Mouse (Mus musculus) thymus, adult 2 months (tissue): Measurements from ENCODE around the gene Cdc42ep1. TPM values are rescaled to one million over a fixed set of nuclear protein-coding genes. Genes with fewer than 3 reads are reported as not detected.
A peak's percentile ranks its signal among the peaks of the same experiment; 100 is the strongest.

Source experiments
- DNase-seq: peaks from one replicate; pipeline ENCODE4 v3.0.0; 2021
- H3K27ac ChIP-seq: fragments of 200-500 bp; 2 replicates; pipeline ENCODE4 v1.5.1; 2012; ENCODE audit warnings: low read length, control low read depth; ENCODE audit not compliant: control insufficient read depth, insufficient read depth
- H3K27me3 ChIP-seq: fragments of 200-500 bp; 2 replicates; pipeline ENCODE4 v1.6.1; 2012; ENCODE audit warnings: mild to moderate bottlenecking, low read length, moderate library complexity, mixed read lengths; ENCODE audit not compliant: control insufficient read depth, insufficient read depth
- H3K36me3 ChIP-seq: fragments of 200-500 bp; 2 replicates; pipeline ENCODE4 v1.6.1; 2012; ENCODE audit warnings: mild to moderate bottlenecking, low read length, moderate library complexity; ENCODE audit not compliant: control insufficient read depth, insufficient read depth
- H3K4me1 ChIP-seq: fragments of 200-500 bp; replicated peaks from 2 replicates; pipeline ENCODE4 v1.6.1; 2012; ENCODE audit warnings: low read length; ENCODE audit not compliant: control insufficient read depth, insufficient read depth
- H3K4me3 ChIP-seq: fragments of 200-500 bp; 2 replicates; pipeline ENCODE4 v1.5.1; 2012; ENCODE audit warnings: mild to moderate bottlenecking, low read length, control low read depth, moderate library complexity; ENCODE audit not compliant: control insufficient read depth, insufficient read depth
- CTCF ChIP-seq: fragments of 200-500 bp; IDR thresholded peaks from 2 replicates; pipeline ENCODE4 v1.5.1; 2012; ENCODE audit warnings: mild to moderate bottlenecking, control low read depth, low read length, moderate library complexity, borderline replicate concordance; ENCODE audit not compliant: control insufficient read depth, poor library complexity, insufficient read depth; ENCODE audit errors: extremely low read depth
- POLR2A ChIP-seq: fragments of 200-500 bp; IDR thresholded peaks from 2 replicates; pipeline ENCODE4 v1.6.1; 2012; ENCODE audit warnings: mild to moderate bottlenecking, low read length, control low read depth, moderate library complexity; ENCODE audit not compliant: control insufficient read depth, poor library complexity, insufficient read depth; ENCODE audit errors: extremely low read depth
- WGBS: fragments of 180-500 bp; shearing (Covaris S2); methylation state at CpG from one replicate; pipeline ENCODE4 v1.1.7; 2018; 5-methylcytosine and 5-hydroxymethylcytosine counted together
- polyA plus RNA-seq: library from polyadenylated mRNA; depleted of rRNA; stranded (reverse); fragments of >200 nt; gene quantifications from 2 replicates; pipeline ENCODE4 v1.2.3, GENCODE M21; 2012

The Cdc42ep1 gene
- polyA plus RNA-seq, 1 experiment: 12.5 TPM

GRCm38 (mm10) chr15:78892440-78892839, 50.0 kb downstream of the Cdc42ep1 start:
- DNase-seq: no peak
- 89% methylated on average over 7 of the region's 7 CpGs for WGBS
- TF ChIP-seq CTCF (no peak), POLR2A (no peak)
- Histone ChIP-seq H3K27ac (no peak overlapping the region), H3K27me3 (no peaks in the 10 kb centered on the region), H3K36me3 (peaks cover 28% of the 10 kb centered on the region), H3K4me1 (peaks cover 40% of the 10 kb centered on the region), H3K4me3 (no peak overlapping the region)

GRCm38 (mm10) chr15:78894726-78895125, 52.3 kb downstream of the Cdc42ep1 start:
- Histone ChIP-seq H3K4me3 (peak overlapping the region; percentile 6), H3K4me1 (peaks cover 57% of the 10 kb centered on the region), H3K36me3 (peaks cover 16% of the 10 kb centered on the region; the same call in 1 of the 2 replicates), H3K27ac (peak overlapping the region; percentile 62; the same call in 1 of the 2 replicates), H3K27me3 (no peaks in the 10 kb centered on the region)
- WGBS: 8% methylated on average over 13 of the region's 13 CpGs
- DNase-seq: peak; percentile 45
- TF ChIP-seq POLR2A (no peak), CTCF (no peak)

GRCm38 (mm10) chr15:78895741-78896140, 53.3 kb downstream of the Cdc42ep1 start:
- peaks cover 63% of the 10 kb centered on the region for H3K4me1 ChIP-seq
- no peaks in the 10 kb centered on the region for H3K27me3 ChIP-seq
- no peak for TF ChIP-seq CTCF
- TF ChIP-seq POLR2A: no peak
- no peak overlapping the region for H3K4me3 ChIP-seq
- no peak for DNase-seq
- 20% methylated on average over 2 of the region's 2 CpGs for WGBS
- H3K36me3 ChIP-seq: peaks cover 16% of the 10 kb centered on the region; the same call in 1 of the 2 replicates
- H3K27ac ChIP-seq: peak overlapping the region; percentile 62; the same call in 1 of the 2 replicates

- 11% methylated on average over 3 of the region's 3 CpGs for WGBS
- Histone ChIP-seq H3K4me3 (no peak overlapping the region), H3K4me1 (peaks cover 67% of the 10 kb centered on the region), H3K27ac (peak overlapping the region; percentile 62; the same call in 1 of the 2 replicates), H3K36me3 (peaks cover 13% of the 10 kb centered on the region; the same call in 1 of the 2 replicates), H3K27me3 (no peaks in the 10 kb centered on the region)
- peak; percentile 45 for DNase-seq
- TF ChIP-seq POLR2A (no peak), CTCF (no peak)
Observed at GRCm38 (mm10) chr15:78896149-78896548, 53.7 kb downstream of the Cdc42ep1 start.

DNA sequence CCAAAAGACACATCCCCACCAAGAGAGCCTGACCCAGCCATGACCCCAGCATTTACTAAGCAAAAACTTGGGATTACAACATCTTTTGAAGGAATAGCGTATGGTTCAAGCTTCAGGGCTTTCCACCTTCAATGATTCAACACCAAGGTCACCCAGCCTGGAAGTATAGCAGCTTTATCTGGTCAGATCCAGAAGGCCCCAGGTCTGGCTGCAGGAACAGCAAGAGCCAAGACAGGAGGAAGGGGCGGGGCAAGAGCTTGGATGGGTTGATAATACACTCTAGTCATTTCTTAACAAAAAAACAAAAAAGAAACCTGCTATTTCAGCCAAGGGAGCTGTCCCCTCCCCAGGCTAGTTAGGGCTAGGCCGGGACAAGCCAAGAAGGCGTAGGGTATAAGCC, 55.1 kb downstream of the Cdc42ep1 start:
- Histone ChIP-seq H3K27ac (peak overlapping the region; percentile 8; the same call in 1 of the 2 replicates), H3K4me1 (peaks cover 72% of the 10 kb centered on the region), H3K4me3 (no peak overlapping the region), H3K36me3 (peaks cover 1% of the 10 kb centered on the region; the same call in 1 of the 2 replicates), H3K27me3 (no peaks in the 10 kb centered on the region)
- 95% methylated on average over 4 of the region's 4 CpGs for WGBS
- TF ChIP-seq POLR2A: no peak
- no peak for TF ChIP-seq CTCF
- DNase-seq: no peak

- peak overlapping the region; percentile 87 for H3K4me3 ChIP-seq
- DNase-seq: peak; percentile 74
- H3K27ac ChIP-seq: peak overlapping the region; percentile 92
Observed at GRCm38 (mm10) chr15:78898507-78899001, 56.1 kb downstream of the Cdc42ep1 start.

More at GRCm38 (mm10) chr15:78898507-78899001, 56.1 kb downstream of the Cdc42ep1 start:
- Histone ChIP-seq H3K36me3 (no peaks in the 10 kb centered on the region), H3K4me1 (peaks cover 72% of the 10 kb centered on the region), H3K27me3 (no peaks in the 10 kb centered on the region)
- WGBS: 3% methylated on average over 6 of the region's 6 CpGs
- TF ChIP-seq POLR2A (no peak), CTCF (no peak)
